Mouse (Mus musculus) spleen, postnatal 4 days (tissue): ENCODE data around the gene Mis12.

Source experiments
- DNase-seq, 2 experiments: peaks; one replicate each; pipeline ENCODE4 v3.0.0; 2022; ENCODE audit warnings: low spot score in 2 of 2

The Mis12 gene

DNA sequence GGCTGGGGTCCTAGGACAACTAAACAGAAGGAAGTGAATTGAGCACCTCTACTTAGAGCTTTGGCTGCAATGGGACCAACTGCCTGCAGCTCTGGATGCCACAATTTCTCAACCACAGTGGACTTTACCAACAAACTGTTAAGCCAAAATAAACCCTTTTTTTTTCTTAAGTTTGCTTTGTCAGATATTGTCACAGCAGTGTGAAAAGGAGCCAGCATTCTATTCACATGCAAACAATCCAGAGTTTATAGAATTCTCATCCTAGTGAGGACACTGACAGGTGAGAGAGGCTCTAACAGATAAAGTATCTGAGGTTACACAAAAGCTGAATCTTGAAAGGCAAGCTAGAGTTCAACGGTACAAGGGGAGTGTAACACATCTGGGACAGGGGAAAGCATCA is 2.4 kb upstream of the Mis12 start:
- DNase-seq = no peak

GRCm38 (mm10) chr11:71018416-71019200 is 803 bp upstream of the Mis12 start:
- no peak for DNase-seq

DNA sequence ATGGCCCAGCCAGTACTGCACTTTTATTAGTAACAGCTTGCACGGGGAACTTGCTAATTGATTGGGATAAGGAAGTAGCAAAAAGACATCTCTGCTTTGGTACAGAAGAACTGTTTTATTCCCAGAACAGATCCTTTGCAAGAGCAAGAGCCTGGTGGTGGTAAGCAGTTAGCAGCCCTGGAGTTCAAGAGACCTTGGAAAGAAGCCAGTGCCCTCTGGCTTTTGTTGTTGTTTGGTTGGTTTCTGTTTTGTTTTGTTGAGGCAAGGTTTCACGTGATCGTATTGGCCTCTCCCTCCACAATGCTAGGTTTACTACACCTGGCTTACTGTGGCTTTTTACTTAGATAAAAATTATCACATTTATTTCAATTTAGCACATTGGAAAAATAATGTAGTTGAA is 8.9 kb downstream of the Mis12 start:
- no peak for DNase-seq

GRCm38 (mm10) chr11:71029403-71030118 is 10.2 kb downstream of the Mis12 start:
- no peak for DNase-seq

- no peak for DNase-seq
Measured at GRCm38 (mm10) chr11:71032070-71032469, 12.7 kb downstream of the Mis12 start.

DNA sequence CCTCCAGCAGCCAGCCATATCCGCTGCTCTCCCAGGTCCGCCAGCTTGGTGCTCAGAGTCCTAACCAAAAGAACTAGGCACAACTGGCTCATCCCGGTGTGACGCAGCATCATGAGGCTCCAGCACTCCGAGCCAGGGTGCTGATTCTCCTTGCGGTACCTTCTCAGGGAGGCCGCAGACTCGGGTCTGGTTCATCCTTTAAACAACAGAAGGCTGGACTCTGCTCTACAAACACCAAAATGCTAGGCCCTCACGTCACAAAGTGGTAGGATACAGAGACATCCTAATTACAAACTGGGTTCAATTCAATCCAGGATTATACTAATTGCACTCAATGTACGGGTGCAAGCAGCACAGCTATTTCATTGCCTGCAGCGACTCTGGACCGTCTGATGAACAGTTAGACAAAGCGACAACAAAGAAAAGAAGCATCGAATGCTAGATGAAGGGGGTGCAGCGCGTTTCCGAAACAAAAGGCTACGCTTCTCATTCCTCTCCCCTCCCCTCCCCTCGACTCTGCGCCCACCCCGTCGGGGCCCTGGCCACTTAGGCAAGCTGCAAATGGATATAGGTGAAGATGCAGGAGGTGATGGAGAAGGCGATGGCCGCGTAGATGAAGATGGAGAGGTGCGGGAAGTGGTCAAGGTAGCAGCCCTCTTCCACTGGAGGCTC is 13.2 kb downstream of the Mis12 start:
- no peak for DNase-seq

DNA sequence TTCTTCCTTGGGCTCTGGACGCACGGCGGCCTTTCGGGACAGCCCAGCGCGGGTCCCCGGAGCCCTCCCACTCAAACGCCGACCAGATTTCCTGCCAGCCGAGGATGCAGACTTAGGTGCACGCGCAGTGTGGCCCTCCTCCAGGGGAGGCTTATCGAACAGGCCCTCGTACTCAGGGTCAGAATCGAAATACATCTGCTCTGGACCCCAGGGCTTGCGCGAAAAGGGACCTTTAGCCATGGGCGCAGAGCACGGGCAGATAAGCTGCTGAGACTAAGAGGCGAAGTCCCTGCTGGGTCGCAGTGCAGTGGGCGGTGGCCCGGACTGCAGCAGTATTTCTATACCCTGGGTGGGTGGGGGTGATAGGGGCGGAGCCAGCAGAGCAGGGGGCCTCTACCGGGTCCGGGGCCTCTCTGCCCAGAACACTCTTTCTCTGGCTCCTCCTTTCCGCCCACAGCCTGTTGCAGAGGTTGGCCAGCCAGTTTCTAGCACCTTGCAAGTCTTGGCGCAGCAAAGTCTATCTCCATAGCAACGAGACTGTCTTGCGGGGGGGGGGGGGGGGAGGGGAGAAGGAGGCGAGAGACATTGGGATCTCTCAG is 13.9 kb downstream of the Mis12 start, which contains the start of gene 6330403K07Rik:
Gene 6330403K07Rik, minus strand, starts transcription at position 351 of the 599 bp plus-strand sequence.
- DNase-seq = no peak

GRCm38 (mm10) chr11:71039526-71040298 is 20.3 kb downstream of the Mis12 start:
- no peak for DNase-seq

DNA sequence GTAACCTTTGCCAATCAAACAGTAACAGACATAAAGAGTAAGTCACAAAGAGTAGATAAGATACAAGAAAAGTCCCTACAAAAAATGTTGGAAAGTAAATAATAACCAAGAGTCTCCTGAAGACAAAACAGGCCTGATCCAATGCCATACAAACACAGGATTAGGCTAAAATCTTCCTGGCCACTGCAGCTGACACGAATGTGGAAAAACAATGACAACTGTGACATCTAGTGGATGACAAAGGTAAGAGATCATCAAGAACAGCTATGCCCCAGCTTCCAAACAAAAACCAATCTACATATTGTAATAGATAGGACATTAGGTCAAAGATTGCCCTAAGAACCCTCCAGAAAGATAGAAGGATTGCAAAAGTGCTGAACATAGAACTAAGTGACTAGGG is 33.1 kb downstream of the Mis12 start:
- DNase-seq = no peak

- DNase-seq = no peak
Measured at GRCm38 (mm10) chr11:71076342-71076741, 56.9 kb downstream of the Mis12 start.
